Mouse (Mus musculus): ENCODE data around the gene Mex3b. TPM values are rescaled to one million over a fixed set of nuclear protein-coding genes. Genes with fewer than 3 reads are reported as not detected.

Gene Mex3b
- polyA plus RNA-seq (2016; fragmentation: Nextera tagmentation; extraction: Ambion mirVana): 48.2 and 50.2 TPM in 2 replicates

DNA sequence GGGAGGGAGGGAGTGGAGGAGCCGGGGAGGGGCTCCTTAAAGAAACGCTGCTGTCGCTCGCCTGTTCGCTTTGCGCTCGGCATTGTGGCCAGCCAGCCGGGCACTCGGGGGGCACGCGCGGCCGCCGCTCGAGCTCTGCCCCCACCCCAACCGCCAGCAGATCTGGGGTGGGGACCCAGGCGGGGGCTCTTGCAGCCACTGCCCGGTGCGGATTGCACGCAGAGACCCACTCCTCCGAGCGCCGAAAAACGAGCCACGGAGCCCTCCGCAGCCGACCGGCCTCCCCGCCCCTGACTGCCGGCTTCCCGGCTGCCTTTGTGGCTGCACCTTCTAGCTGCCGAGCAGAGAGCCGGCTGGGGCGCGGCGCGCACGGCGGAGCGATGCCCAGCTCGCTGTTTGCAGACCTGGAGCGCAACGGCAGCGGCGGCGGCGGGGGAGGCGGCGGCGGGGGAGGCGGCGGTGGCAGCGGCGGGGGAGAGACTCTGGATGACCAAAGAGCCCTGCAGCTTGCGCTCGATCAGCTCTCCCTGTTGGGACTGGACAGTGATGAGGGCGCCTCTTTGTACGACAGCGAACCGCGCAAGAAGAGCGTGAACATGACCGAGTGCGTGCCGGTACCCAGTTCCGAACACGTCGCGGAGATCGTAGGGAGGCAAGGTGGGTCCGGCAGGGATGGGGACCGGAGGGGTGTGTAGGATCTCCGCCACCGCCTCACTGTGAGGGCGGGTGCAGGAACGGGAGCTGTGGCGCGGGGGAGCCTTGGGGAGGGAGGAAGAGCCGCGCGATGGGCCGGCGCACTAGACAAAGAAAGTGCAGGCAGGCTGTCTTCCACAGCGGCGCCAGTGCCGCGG, at the start of gene Mex3b:
Gene Mex3b, plus strand, starts transcription at position 63 of the 851 bp plus-strand sequence.
- H3K36me3 ChIP-seq: peaks cover 25% of the 10 kb centered on the region
- H3K9ac ChIP-seq: peak within 1 kb of the TSS; percentile 100
- ATAC-seq (ENCODE audit: low FRiP score): no peak
- under 1% methylated on average over 82 of the region's 87 CpGs for WGBS
- H3K27ac ChIP-seq: peak within 1 kb of the TSS; percentile 100
- H3K27me3 ChIP-seq: no peaks in the 10 kb centered on the region
- peak within 1 kb of the TSS; percentile 87 for H3K4me2 ChIP-seq (replicated peaks)
- H3K4me1 ChIP-seq: peaks cover 26% of the 10 kb centered on the region
- peak within 1 kb of the TSS; percentile 100 for H3K4me3 ChIP-seq
- no peaks in the 10 kb centered on the region for H3K9me3 ChIP-seq (replicated peaks)

DNA sequence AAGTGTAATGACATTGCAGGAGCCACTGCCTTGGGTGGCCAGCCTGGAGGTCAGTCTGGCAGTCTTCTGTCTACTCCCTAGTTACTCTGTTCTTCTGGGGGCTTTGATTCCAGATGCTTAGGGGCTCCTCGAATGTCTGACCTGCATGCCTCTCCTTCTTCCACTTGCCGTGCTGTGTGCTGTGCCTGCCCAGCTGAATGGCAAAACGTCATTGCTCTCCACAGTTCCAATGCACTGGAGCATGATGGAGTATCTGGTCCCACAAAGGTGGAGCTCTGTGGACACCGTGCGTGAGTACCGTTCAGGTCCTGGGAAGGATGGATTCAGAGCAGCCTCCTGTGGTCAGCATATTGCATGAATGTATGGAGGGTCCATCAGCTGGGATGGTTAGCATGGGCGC, 47.6 kb upstream of the Mex3b start:
- 91% methylated on average over 7 of the region's 7 CpGs for WGBS
- Histone ChIP-seq H3K36me3 (no peaks in the 10 kb centered on the region), H3K9me3 (replicated peaks) (peaks cover 5% of the 10 kb centered on the region; the same call in 1 of the 2 replicates), H3K9ac (no peak overlapping the region), H3K4me3 (no peak overlapping the region), H3K27ac (no peak overlapping the region), H3K4me2 (replicated peaks) (no peak overlapping the region), H3K4me1 (no peaks in the 10 kb centered on the region), H3K27me3 (no peaks in the 10 kb centered on the region)
- ATAC-seq (ENCODE audit: low FRiP score): no peak

DNA sequence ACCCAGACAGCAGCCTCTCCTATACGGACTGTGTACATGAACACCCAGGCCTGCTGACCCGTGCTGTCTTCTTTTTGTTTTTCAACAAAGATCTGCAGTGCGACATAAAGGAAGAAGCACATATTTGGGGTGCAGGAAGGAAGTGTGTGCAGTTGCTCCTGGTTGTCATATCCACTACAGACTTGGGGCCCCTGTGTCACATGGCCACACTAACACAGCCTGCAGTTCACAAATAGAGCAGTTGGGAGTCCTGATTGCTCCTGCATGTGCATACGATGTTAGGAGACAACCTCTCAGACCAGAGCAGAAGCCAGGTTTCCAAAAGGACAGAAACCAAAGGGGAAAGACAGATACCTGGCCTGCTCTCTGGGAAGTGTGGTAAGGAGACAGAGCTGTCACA, 46.5 kb upstream of the Mex3b start:
- Histone ChIP-seq H3K4me2 (replicated peaks) (no peak overlapping the region), H3K9me3 (replicated peaks) (peaks cover 5% of the 10 kb centered on the region; the same call in 1 of the 2 replicates), H3K27ac (no peak overlapping the region), H3K4me3 (no peak overlapping the region), H3K9ac (no peak overlapping the region), H3K27me3 (no peaks in the 10 kb centered on the region), H3K4me1 (no peaks in the 10 kb centered on the region), H3K36me3 (no peaks in the 10 kb centered on the region)
- WGBS: 68% methylated on average over 4 of the region's 4 CpGs
- ATAC-seq (ENCODE audit: low FRiP score): no peak

DNA sequence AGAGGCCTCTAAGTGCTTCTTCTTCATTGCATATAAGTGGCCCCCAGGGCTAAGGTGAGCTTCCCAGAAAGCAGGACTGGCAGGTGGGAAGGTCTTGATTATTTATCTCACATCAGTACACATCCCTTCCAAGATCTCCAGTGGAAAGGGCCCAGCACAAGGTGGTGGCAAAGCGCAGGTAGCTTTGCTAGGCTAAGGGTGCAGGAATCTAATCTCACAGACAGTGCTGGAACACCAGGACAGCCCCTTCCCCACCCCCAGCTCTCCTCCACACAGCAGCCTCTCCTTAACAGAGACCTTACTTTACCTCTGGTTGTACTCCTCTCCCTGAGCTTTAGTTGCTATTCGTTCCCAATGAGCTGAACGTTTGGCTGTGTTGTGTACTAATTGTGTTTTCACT, 45.6 kb upstream of the Mex3b start:
- Histone ChIP-seq H3K9ac (no peak overlapping the region), H3K4me3 (no peak overlapping the region), H3K9me3 (replicated peaks) (peaks cover 4% of the 10 kb centered on the region; the same call in 1 of the 2 replicates), H3K27me3 (no peaks in the 10 kb centered on the region), H3K27ac (no peak overlapping the region), H3K36me3 (no peaks in the 10 kb centered on the region), H3K4me1 (no peaks in the 10 kb centered on the region), H3K4me2 (replicated peaks) (no peak overlapping the region)
- no peak for ATAC-seq (ENCODE audit: low FRiP score)
- WGBS: 73% methylated on average over 3 of the region's 3 CpGs

DNA sequence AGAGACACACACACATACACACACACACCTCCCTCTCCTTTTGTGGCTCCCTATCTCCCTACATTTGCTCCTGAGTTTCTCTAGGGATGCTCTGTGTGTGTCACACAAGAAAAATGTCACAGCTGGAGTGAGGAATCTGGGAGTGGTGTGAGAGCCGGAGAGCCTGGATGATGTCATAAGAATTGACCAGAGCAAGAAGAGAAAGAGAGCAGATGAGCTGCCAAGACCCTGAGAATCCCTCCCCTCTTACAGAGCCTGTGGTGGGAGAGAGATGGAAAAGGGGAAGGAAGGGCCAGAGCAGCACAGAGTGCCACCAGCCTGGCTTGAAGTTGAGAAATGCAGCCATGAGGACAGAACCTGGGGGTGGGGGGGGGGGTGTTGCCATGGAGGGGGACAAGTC, 44.6 kb upstream of the Mex3b start:
- no peak overlapping the region for H3K9ac ChIP-seq
- H3K4me2 ChIP-seq (replicated peaks): no peak overlapping the region
- ATAC-seq (ENCODE audit: low FRiP score): no peak
- H3K27ac ChIP-seq: no peak overlapping the region
- WGBS: 65% methylated on average over 1 of the region's 1 CpGs
- H3K4me3 ChIP-seq: no peak overlapping the region
- no peaks in the 10 kb centered on the region for H3K27me3 ChIP-seq
- no peaks in the 10 kb centered on the region for H3K4me1 ChIP-seq
- no peaks in the 10 kb centered on the region for H3K36me3 ChIP-seq
- no peaks in the 10 kb centered on the region for H3K9me3 ChIP-seq (replicated peaks)

DNA sequence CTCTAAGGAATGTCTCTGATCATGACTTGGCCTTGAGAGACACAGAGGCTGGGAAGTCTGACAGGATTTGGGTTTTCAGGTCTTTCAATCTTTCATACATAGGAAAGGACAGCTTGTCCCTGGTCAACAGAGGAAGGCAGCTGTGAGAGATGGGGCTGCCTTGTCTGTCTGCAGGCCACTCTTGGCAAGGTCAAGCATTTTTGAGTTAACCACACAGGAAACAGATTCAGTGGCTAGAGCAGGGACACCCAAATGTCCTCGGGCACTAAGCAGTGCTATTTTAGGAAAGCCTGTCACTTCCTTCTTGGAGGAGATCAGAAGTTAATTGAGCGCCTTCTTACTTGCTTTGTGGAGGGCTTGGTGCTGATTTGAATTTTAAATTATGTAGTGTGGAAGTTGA, 38.9 kb upstream of the Mex3b start:
- no peaks in the 10 kb centered on the region for H3K4me1 ChIP-seq
- H3K9ac ChIP-seq: no peak overlapping the region
- no peak overlapping the region for H3K4me2 ChIP-seq (replicated peaks)
- no peaks in the 10 kb centered on the region for H3K9me3 ChIP-seq (replicated peaks)
- 67% methylated on average over 2 of the region's 2 CpGs for WGBS
- no peak overlapping the region for H3K27ac ChIP-seq
- no peaks in the 10 kb centered on the region for H3K27me3 ChIP-seq
- no peaks in the 10 kb centered on the region for H3K36me3 ChIP-seq
- H3K4me3 ChIP-seq: no peak overlapping the region
- ATAC-seq (ENCODE audit: low FRiP score): no peak

DNA sequence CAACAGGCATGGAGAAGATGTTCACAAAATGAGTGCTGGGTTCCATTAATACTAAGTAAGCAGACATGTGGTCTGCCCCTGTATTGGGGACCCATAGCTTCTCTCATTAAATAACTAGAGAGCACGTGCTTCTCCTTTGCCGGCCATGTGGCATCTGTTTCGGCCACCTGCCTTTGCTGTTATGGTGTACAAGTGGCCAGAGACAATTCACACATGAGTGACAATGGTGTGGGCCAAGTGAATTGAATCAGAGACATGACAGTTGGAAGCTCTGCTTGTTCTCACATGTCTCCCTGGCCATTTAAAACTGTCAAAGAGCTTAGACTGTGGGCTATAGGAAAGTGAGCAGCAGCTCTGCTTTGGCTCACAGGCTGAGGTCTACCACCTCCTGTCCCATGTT, 37.6 kb upstream of the Mex3b start:
- 86% methylated on average over 3 of the region's 3 CpGs for WGBS
- no peaks in the 10 kb centered on the region for H3K4me1 ChIP-seq

DNA sequence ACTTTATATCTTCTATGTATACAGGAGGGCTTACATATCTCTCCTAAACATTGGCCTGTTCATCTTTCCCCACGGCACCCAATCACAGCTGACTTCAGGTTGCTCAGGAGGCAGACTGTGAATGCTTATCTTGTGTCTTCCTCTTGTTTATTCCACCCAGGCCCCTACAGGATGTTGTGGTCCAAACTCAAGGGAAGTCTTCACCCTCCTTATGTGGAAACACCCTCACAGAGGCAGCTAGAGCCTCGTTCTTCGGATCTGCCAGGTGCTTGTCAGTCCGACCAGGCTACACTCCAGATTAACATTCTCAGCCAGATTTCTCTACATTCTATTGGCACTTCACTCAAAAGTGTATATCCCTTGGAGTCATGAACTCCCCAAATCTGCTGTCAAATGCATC, 32.7 kb upstream of the Mex3b start:
- peaks cover 10% of the 10 kb centered on the region; the same call in 1 of the 2 replicates for H3K4me1 ChIP-seq
- H3K9ac ChIP-seq: no peak overlapping the region
- no peak overlapping the region for H3K4me2 ChIP-seq (replicated peaks)
- no peak for ATAC-seq (ENCODE audit: low FRiP score)
- no peaks in the 10 kb centered on the region for H3K9me3 ChIP-seq (replicated peaks)
- no peaks in the 10 kb centered on the region for H3K27me3 ChIP-seq
- H3K27ac ChIP-seq: no peak overlapping the region
- H3K4me3 ChIP-seq: no peak overlapping the region
- no peaks in the 10 kb centered on the region for H3K36me3 ChIP-seq
- 82% methylated on average over 4 of the region's 4 CpGs for WGBS

More for the DNA sequence above, 37.6 kb upstream of the Mex3b start:
- H3K9ac ChIP-seq: no peak overlapping the region
- no peaks in the 10 kb centered on the region for H3K27me3 ChIP-seq
- no peak overlapping the region for H3K4me2 ChIP-seq (replicated peaks)
- no peaks in the 10 kb centered on the region for H3K36me3 ChIP-seq
- no peak overlapping the region for H3K4me3 ChIP-seq
- no peak overlapping the region for H3K27ac ChIP-seq
- no peaks in the 10 kb centered on the region for H3K9me3 ChIP-seq (replicated peaks)
- ATAC-seq (ENCODE audit: low FRiP score): no peak

DNA sequence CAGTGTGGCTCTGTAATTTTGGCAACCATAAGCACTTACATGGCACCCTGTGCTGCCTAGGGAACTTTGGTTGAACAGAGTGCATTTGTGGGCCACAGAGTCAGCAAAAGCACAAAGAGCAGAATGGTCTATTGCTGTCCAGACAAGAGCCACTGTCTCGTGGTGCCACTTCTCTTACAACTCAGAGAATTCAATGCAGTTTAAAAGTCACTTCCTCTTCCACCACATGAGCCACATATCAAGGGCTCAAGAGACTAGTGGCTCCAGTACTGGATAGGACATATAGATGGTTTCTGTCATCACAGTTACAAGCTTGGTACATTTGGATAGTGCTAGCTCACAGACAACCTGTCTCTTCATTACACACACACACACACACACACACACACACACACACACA, 28.7 kb upstream of the Mex3b start:
- Histone ChIP-seq H3K9ac (no peak overlapping the region), H3K4me1 (peaks cover 22% of the 10 kb centered on the region), H3K4me2 (replicated peaks) (no peak overlapping the region), H3K4me3 (no peak overlapping the region), H3K27ac (no peak overlapping the region), H3K9me3 (replicated peaks) (no peaks in the 10 kb centered on the region), H3K36me3 (no peaks in the 10 kb centered on the region), H3K27me3 (no peaks in the 10 kb centered on the region)
- ATAC-seq (ENCODE audit: low FRiP score): no peak
- WGBS: 58% methylated on average over 1 of the region's 1 CpGs

DNA sequence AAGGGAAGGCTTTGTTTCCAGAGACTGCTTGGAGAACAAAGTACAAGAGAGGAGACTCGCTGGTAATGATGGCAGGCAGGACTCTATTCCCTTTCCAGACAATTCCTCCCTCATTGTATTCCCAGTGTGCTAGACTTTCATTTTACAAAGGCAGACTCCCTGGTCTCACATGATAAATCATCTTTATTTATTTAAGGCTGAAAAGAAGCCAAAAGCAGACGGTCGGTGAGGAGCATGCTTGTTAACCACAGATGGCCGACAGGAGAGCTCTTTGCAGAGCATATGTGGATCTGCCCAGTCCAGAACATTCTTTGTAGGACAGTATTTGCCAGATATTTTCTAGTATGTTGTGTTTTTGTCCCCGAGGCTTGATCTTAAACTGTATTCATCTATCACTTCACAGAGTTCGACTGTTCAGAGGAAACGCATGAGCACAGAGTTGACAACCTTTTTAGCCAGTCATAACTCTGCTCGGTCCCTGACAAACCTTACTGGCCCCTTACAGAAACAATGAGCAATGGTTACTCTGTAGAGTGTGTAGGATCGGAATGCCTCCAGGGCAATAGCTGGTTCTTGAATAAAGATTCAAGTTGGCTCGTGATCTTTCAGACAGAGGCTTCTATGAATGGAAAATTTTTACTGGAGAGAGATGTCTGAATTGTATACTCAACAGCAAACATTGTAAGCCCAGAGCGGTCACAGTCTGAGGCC, 28.0 kb upstream of the Mex3b start:
- H3K27ac ChIP-seq: no peak overlapping the region
- no peak overlapping the region for H3K9ac ChIP-seq
- H3K4me3 ChIP-seq: no peak overlapping the region
- WGBS: 61% methylated on average over 11 of the region's 11 CpGs
- no peaks in the 10 kb centered on the region for H3K27me3 ChIP-seq
- H3K36me3 ChIP-seq: no peaks in the 10 kb centered on the region
- no peak for ATAC-seq (ENCODE audit: low FRiP score)
- no peaks in the 10 kb centered on the region for H3K9me3 ChIP-seq (replicated peaks)
- H3K4me2 ChIP-seq (replicated peaks): no peak overlapping the region
- peaks cover 22% of the 10 kb centered on the region for H3K4me1 ChIP-seq

DNA sequence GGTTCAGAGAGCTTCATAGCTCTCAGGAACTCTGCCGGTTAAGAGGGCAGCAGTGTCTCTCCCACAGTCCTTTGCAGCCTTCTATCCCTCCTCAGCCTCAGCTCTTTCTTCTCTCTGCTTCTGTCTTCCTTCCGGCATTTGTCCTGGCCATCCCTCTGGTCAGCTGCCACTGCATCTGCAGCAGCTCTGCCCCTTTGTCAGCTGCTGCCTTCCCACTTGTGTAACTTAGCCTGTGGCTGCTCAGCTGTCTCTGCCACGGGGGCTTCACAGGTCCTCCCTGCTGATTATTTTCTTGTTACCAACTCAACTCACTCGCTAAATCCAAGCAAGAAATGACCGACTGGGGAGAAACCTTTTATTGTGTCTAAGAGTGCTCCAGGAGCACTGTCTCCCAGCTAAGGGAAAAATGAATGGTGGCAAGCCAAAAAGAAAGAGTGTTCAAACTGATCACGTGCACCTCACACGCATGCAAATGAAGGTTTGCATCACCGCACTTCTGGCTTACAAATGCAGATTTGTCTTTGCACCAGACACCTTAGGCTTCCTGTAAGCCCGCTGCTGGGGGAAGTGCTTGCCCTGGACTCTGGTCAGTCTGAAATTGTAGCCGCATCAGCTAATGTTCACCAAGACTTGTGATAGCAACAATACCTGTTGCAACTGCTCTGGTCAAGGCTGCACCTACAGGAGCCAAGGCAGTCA, 24.8 kb upstream of the Mex3b start:
- Histone ChIP-seq H3K4me2 (replicated peaks) (0 out of 2 replicates have a peak overlapping the region, but pooled peaks have one; percentile 8), H3K9me3 (replicated peaks) (no peaks in the 10 kb centered on the region), H3K36me3 (no peaks in the 10 kb centered on the region), H3K4me3 (no peak overlapping the region), H3K4me1 (peaks cover 20% of the 10 kb centered on the region), H3K9ac (no peak overlapping the region), H3K27ac (peak overlapping the region; percentile 17; the same call in 1 of the 2 replicates), H3K27me3 (no peaks in the 10 kb centered on the region)
- 38% methylated on average over 10 of the region's 10 CpGs for WGBS
- no peak for ATAC-seq (ENCODE audit: low FRiP score)

DNA sequence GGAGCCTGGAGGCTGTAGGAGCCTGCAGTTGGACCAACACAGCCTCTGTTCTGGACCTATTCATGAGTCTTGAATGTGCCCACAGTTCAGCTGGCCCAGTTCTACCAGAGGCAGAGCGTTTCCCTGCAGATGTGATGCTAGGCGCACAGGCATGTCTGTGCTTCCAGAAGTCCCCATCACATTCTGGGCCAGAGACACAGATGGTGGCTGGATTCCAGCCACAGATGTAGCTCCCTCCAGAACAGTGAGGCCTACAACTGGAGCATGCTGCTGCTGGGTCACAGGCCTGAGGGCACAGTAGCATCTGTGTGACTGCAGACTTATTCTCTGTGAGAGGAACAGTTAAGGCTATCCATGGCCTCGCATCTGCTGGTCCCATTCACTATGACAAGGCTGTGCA, 16.4 kb upstream of the Mex3b start:
- 89% methylated on average over 3 of the region's 3 CpGs for WGBS
- no peaks in the 10 kb centered on the region for H3K4me1 ChIP-seq
- ATAC-seq (ENCODE audit: low FRiP score): no peak
- H3K9me3 ChIP-seq (replicated peaks): no peaks in the 10 kb centered on the region
- no peaks in the 10 kb centered on the region for H3K36me3 ChIP-seq
- H3K9ac ChIP-seq: no peak overlapping the region
- no peak overlapping the region for H3K27ac ChIP-seq
- no peak overlapping the region for H3K4me3 ChIP-seq
- no peak overlapping the region for H3K4me2 ChIP-seq (replicated peaks)
- H3K27me3 ChIP-seq: no peaks in the 10 kb centered on the region
